Mouse (Mus musculus) ES-E14 (cell line): ENCODE data around the gene Cdc34b.

Experiments used
- CHD2 ChIP-seq: IDR thresholded peaks from 2 replicates; pipeline ENCODE4 v1.6.1; 2014; ENCODE audit warnings: mild to moderate bottlenecking, low read depth, low read length, inconsistent platforms
- HCFC1 ChIP-seq: IDR thresholded peaks from 2 replicates; pipeline ENCODE4 v1.6.1; 2012; ENCODE audit warnings: low read length, inconsistent platforms, borderline replicate concordance; ENCODE audit not compliant: insufficient read depth
- MAFK ChIP-seq: IDR thresholded peaks from 2 replicates; pipeline ENCODE4 v1.6.1; 2014; ENCODE audit warnings: mild to moderate bottlenecking, low read depth, low read length, inconsistent platforms; ENCODE audit not compliant: insufficient read depth
- ZNF384 ChIP-seq: IDR thresholded peaks from 2 replicates; pipeline ENCODE4 v1.6.1; 2012; ENCODE audit warnings: low read depth, low read length, inconsistent platforms

DNA sequence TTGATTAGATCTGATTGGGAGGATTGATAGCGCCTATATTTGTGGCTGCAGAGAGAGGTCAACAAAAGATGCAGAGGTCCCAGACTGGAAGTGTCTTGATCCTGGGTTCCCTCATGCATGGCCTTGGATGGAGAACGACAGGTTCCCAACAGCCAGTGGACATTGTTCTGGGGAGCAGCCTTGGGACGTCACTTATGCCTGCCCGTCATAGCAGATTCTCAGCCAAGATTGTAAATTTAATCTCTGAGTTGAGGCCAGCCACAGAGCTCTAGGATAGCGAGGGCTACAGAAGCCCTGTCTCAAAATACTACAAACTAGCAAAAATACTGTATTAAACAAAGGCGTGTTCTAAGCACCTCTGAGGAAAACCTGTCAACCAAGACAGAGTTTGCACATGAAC is 18.3 kb downstream of the Cdc34b start:
- TF ChIP-seq ZNF384 (no peak), CHD2 (no peak), MAFK (no peak), HCFC1 (no peak)
